Mouse (Mus musculus): Measurements from ENCODE around the gene Higd1a.

The Higd1a gene

DNA sequence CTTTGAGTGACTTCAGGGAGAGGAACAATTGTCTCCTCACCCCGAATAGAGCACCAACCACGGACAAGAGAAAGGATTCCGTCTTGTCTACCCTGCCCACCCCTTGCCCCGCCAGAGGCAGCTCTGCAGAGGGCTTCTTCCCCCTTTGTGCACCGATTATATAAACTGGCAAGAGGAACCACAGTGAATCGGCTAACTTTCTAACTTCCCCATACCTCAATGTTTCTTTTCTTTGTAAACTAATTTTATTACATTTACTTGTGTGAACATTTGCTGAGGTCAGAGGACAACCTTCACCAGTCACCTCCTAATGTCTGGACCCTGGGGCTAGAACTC is at the start of gene Higd1a:
TSS of gene Higd1a (minus strand) at position 210 of the 336 bp plus-strand sequence.
- DNase-seq (ENCODE audit: low spot score in 2 of 2), result no peak

DNA sequence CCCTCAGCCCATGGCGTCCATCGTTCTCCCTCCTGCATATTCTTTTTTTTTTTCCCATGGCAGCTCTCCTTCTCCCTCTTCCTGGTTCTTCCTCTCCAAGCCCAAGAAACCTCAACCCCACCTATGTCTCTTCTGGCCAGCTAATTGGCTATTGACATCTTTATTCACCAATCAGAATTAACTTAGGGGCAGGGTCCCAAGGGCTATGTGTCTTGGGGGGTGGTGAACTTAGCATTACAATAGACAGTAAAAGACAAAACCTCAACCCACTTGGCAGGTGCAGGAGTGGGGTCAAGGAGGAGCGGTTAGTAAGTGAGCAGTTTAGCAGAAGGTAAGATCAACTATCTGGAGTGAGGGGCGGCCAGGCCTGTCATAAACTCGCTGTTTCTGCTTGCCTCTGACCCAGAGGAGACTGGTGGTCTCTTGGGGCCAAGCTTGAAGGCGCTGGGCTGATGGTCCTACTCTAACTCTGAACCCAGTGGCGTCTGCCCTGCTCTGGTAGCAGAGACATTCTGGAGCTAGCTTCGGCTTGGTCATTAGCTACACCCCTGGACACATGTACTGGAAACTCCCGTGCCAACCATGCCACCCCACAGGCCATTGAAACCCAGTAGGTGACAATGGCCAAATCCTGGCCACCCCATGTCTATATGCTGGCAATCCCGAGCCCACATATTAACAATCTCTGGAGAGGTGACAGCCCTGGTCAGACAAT is 49.4 kb upstream of the Higd1a start:
- no peak for DNase-seq (ENCODE audit: low spot score in 2 of 2)

DNA sequence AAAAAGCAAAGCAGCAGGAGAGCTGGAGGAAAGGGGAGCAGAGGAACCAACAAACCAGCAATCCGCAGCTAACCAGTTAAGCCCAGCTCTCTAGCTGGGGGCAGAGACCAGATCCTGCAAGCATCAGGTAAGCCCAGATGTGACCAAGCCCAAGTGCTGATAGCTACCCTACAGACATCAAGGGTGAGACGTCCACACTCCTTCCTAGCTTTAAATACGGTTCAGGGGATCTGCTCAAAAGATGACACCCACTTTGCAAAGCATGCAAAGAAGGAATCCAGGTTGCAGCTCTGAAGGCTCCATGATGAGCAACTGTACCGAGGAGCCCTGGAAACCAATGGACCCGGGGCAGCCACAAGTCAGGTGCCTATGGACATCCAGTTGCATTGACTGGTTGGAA is 48.3 kb upstream of the Higd1a start:
- no peak for DNase-seq (ENCODE audit: low spot score in 2 of 2)

DNA sequence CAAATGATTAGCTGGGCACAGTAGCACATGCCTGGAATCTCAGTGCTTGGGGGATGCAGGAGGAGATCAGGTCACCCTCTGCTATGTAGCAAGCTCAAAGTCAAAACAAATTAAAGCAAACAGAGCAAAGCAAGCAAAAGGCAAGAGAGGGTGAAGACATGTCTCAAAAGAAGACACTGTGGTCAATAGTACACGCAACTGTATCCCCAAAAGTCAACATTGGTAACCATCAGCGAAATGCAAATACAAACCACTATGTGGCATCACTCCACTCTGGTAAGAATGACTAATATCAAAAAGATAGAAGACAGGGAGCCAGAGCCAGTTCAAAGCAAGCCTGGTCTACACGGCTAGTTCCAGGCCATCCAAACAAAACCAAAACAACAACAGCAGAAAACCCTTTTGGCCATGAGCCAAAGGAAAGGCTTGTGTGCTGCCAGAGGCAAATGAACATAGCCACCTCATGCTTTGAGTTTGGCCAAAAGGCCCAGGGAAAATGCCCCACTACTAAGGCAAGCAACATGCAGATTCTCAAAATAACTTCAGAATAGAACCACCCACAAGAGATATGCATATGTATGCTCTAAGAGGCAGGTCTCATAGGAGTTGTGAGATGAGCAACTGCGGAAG is 47.5 kb upstream of the Higd1a start:
- DNase-seq (ENCODE audit: low spot score in 2 of 2), result peak in 1 of 2 experiments; percentile 44

DNA sequence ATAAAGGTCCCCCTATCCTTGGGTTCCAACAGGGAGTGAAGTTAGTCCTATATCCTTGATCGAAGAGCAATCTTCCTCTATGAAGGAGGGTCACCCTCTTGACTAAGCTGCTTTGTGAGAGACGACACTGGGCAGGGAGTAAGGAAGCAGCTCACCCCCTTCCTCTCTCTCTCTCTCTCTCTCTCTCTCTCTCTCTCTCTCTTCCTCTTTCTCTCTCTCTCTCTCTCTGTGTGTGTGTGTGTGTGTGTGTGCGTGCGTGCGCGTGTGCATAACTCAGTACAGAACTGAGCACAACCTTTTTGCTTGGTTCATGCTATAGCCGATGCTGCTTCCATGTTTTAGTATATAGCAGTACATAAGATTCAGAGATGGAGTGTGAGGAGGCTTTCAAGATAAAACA is 46.8 kb upstream of the Higd1a start:
- no peak for DNase-seq (ENCODE audit: low spot score in 2 of 2)

DNA sequence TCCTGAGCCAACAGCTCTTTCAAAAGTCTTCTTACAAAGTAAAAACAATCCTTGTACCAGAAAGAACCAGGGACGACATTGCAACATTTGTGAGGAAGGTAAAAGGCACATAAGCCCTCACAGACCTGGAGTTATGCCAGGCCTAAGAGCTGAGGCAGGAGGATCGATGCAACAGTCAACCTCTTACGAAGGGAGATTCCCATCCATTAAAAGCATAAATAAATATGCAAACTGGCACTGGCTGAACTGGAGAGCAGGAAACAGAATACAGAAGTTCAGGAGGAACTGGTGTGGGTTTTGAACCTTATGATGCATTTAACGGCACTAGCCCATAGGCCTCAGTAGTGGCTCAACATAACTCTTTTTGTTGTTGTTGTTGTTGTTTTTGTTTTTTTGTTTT is 46.2 kb upstream of the Higd1a start:
- DNase-seq (ENCODE audit: low spot score in 2 of 2), result no peak

DNA sequence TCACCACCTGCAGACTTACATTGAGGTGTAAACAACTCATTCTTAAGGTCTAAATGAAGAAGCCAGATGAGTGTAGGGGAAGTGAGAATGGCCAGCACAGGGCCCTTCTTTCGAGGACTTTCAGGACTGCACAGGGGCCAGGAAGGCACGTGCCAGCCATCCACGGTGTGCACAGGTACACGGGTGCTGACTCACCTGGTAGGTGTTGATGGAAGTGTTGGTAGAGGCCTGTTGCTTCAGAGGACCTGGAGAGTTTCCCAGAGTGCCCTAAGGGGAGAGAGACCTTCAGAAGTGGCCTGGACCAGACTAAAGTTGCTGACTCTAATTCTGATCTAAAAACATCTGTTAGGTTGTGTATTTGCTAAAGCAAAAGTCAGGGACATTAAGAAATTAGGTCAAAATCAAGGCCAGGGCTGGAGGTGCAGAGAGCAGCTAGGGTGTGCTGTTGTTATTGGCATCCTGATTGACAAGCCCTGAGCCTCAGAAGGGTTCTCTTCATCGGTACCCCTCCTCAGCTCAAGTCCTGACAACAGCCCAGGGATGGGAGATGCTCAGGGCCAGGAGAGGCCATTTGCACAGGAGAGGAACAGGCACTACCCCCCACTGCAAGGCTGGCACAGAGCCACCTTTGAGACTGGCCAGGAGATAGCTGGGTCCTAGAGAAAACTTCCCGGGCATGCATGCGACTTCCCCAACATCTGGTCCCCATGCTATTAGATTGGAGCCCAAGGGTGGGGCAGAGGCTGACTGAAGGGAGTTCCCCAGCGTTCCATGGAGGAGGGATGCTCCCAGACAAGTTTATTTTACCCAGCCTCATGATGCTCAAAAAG is 45.5 kb upstream of the Higd1a start:
- no peak for DNase-seq (ENCODE audit: low spot score in 2 of 2)

DNA sequence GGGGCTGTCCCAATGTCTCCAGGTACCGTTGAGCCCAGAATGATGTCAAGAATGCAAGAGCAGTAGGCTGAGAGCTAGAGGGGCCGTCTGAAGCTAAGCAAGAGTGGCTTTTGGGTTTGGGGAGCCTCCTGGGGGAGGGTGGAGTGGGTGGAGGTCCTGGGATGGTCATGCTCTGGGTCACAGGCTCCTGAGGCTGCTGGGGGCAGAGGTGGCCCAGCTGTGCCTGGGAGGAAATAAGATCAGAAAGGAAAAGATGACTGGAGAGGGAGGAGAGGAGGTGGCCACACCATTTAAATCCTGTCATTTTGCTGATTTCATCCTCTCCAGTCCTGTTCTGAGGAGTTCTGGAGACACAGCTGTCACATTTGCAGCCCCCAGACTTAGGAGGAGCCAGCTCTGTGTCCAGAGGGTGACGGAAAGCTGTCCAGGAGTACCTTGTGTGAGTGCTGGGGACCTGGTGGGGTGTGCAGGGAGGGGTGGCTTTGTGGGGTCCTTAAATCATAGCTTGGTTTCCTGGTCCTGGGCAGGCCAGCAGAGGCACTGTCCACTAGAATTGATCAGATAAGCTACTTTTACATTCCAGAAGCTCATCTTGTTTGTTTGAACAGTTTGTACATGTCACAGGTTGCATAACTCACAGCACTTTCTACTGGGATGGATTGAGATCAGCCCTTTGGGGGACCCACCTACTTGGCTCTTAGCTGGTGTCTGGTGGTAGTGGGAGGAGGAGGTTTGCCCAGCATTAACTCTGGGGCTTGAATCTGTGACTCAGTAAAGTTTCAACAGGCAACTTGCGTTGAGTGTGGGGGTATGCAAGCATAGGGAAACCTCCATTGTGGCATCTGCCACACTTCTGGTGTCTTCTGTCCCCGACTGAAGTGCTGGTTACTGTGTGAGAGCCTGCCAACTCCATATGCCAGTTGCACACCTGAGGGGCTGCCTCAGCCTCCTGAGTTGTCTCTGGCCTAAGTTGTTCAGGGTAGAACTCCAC is 43.8 kb upstream of the Higd1a start:
- DNase-seq (ENCODE audit: low spot score in 2 of 2), result no peak

DNA sequence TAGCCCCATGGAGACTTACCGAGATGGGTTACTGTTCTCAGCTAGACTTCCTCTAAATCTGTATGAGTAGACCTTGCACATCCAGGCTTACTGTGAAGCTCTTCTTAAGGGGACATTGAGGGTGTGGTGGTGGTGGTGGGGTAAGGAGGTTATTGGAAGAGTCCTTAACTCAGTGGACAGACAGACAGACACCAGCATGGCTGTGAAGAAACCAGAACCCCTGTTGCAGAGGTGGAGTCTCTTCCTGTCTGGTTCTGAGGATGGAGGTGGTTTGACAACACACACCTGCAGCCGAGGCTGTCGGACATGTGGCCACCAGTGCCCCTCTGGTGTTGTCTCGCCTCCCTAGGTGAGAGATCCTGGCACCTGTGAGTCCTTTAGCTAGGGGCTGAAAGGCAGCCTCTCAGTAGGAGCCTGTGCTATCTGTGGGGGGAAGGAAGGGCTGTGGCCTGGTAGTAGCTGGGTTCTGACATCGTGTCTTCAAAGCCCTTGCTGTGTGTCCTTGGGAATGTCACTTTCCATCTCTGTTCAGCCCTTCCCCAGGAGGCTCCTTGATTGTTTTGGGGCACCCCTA is 42.2 kb upstream of the Higd1a start:
- DNase-seq (ENCODE audit: low spot score in 2 of 2), result no peak

DNA sequence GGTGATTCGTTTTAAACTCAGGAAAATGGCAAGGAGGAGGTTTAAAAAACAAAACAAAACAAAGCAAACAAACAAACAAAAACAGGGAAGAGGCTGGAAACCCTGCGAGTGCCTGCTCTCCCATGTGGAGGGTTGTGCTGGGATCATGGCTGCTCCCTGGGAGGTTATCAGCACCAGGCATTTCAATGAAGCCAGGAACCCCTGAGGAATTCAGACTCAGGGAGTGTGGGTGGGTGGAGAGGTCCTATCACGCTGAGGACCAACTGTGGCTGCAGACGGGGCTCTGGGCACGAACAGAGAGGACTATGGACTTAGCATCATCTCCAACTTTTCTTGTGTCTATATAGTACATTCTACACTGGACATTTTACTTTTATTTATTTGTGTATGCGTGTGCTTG is 41.1 kb upstream of the Higd1a start:
- no peak for DNase-seq (ENCODE audit: low spot score in 2 of 2)

DNA sequence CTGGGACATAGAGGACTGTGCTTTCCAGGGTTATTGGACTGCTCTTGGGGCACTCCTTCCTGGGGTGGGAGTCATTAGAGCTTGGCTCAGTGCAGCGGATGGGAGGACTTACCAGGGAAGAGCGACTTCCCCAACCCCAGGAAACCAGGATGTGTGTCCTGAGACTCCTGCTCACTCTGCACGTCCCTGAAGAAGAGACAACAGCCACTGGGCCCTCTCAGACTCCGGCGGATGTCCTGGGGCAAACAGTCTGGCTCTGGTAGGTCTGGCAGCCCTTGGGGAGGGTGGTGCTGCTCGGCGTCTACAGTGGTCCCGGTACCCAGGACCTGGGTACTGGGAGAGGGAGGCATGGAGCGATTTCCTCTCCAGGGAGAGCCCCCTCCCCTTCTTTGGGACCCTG is 40.1 kb upstream of the Higd1a start, which contains the start of gene Ackr2:
TSS of gene Ackr2 (plus strand) at position 111 of the 400 bp plus-strand sequence.
- no peak for DNase-seq (ENCODE audit: low spot score in 2 of 2)

DNA sequence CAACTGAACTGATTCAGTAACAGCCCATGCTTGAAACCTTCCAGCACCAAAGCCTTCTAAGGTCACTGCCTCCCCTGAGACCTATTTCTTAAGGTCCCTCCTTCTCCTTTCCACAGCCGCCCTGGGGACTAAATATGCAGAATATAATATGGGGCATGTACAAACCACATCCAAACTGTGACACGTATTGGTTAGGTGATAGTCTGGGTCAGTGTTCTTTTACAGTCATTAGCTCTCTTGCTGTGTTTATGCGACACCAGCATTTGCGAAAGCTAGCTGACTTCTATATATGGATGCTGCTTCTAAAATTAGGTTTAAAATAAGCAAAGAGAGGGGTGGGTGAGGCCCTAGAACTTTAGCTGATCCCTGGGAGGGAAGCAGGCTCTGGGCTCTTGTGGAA is 38.7 kb upstream of the Higd1a start:
- DNase-seq (ENCODE audit: low spot score in 2 of 2), result no peak

DNA sequence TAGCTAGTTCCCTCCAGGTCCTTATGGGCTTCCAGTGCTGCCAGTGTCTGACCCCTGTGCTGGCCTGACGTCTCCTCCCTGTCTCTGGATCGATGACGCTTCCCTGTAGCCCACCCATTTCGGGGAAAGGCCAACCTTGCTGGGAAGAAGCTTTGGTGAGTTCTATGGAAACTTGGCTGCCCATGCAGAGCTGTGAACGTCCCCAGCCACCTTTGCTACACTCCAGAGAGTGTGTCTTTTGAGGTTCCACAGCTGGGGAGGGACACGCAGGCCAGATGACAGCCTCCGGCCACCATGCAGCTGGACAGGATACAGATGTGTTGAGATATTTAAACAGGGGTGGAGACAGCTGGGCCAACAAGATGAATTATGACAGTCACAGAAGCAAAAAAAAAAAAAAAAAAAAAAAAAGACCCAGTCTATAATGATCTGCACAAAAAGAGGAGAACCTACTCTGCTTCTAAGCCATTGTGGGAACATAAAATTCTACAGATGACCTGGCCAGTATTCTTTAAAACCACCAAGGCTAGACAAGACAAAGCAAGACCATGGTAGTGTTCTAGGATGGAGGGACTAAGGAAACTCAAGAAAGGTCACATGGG is 37.3 kb upstream of the Higd1a start:
- DNase-seq (ENCODE audit: low spot score in 2 of 2), result no peak

DNA sequence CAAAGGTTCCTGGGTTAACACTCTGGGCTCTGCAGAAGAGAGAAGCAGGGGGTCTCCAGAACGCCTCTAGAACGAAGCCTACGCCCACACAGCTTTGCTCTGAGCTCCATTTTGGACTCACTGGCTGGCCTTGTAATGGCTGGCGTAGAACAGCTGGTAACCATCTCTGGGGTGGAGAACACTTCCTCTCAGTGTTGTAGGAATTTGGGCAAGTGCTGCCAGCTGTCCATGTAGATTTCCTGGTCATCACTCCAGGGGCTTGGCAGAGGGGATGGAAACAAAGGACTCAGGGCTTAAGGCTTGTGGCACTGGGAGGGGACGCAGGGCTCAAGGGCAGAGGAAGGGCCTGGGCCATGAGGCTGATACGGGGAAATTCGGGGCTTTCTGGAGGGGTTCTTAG is 36.3 kb upstream of the Higd1a start:
- no peak for DNase-seq (ENCODE audit: low spot score in 2 of 2)

DNA sequence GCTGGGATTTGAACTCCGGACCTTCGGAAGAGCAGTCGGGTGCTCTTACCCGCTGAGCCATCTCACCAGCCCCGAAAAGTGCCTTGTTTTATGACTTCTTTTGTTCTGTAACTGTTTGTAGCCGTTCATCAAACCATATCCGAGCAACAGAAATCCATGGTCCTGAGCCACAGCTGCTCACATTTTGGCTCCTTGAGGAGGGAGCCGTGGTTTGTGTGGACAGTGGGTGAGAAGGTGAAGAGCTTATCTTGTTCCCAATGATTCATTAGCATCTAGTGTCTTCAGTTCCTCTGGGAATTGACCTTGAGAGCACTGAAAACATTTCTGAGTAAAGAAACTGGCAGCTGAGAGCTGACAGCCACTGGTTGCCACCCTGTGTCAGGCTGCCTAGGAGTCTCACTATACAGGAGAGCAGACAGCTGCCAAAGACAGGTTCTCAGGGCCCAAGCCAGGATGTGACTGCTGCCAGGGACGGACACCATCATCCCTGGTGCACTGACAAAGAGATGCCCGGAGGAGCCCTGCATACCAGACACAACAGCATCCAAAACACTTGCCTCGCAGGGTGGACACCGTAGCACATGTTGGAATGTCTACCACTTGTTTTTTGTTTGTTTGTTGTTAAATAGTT is 34.0 kb upstream of the Higd1a start:
- DNase-seq (ENCODE audit: low spot score in 2 of 2), result no peak

DNA sequence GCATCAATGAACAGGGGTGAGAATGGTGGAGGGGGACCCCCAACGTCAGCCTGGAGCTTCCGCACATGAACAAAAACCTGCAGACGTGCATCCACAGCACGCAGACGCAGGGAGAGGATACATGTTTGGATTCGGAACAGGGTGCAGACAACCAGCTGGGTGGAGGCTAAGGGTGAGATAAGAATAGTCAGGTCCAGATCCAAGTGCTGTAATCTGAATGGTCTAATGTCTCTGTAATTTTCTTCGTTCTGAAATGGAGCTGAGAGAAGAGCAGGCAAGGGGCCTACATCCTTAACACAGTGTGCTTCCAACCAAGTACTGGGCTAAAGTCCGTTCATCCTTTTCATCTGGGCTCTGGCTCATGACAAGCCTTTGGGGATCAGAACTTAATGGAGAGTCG is 33.1 kb upstream of the Higd1a start:
- DNase-seq (ENCODE audit: low spot score in 2 of 2), result no peak

DNA sequence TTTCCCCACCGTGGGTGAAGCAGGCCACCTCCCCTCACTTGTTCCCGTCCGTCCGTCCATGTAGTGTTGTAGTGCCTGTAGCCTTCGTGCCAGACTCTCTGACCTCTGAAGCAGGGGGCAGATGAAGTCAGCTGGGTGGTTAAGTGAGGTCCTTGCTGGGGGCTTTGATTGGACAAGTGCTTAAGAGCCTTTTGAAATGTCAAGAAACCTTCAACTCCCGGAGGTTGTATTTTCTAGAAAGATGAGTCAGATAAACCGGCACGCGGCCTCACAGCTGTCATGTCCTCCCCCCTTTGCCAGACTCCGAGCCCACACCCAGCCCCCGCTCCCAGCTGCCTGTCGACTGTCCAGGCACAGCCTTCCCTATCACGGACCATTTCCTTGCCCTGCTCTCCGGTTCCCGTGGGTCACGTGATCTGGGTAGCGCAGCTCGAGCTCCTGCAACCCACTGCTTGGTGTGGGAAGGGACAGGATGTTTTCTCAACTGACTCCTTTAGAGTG is 32.3 kb upstream of the Higd1a start:
- peak; percentile 33 to 47 for DNase-seq (ENCODE audit: low spot score in 2 of 2)

DNA sequence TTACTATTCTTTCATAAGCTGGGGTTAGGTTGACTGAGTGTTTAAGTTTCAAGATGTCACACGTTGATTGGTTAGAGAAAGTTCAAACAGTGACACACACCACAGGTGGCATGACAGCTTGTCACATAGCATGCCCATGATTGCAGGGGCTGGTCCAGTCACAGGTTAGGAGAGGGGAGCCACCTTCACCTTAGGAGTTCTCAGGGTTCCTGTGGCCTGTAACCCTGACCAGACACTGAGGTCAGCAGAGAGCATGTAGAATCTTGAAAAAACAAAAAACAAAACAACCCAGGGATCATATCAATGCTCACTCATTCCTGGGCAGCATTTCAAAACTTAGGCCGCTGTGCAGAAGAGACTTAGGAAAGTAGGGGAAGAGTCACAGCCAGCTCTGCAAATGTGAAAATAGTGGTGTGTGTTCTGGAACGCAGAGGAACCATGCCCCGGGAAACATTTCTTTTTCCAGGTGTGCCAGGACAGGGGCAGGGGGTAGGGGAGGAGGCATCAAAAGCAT is 31.8 kb upstream of the Higd1a start:
- no peak for DNase-seq (ENCODE audit: low spot score in 2 of 2)

DNA sequence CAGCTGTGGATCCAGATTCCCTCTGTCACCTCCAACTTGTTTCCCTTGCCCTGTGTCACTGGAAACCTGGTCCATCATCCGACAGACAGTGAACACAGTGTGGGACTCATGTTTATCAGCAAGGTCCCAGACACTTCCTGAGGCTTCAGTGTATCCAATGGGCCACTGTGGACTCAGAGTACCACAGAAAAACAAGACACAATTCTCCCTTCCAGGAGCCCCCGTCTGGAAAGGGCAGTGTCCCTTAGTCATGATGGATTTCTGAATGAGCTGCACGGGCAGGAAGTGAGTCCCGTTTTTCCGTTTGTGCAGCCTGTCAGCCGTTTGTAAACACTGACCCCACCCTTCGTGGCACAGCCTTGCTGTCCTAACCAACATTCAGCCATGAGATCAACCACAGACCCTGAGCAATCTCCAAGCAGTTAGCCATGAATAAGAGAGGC is 23.9 kb upstream of the Higd1a start:
- DNase-seq (ENCODE audit: low spot score in 2 of 2), result no peak

DNA sequence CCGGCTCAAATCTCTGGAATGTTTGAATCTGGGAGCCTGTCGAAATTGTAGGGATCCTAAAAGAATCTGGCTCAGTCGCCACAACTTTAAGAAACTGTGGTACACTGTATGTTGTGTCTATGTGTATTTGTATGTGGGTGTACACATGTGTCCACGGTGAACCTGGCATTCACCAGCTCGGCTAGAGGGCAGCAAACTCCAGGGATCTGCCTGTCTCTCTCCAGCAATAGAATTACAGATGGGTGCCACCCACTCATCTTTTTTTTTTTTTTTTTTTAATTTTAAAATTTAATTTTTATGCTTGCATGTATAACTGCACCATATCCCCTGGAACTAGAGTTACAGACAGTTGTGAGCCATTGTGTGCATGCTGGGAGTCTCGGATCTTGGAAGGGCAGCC is 23.1 kb upstream of the Higd1a start:
- DNase-seq (ENCODE audit: low spot score in 2 of 2), result peak in 1 of 2 experiments; percentile 30

Measured in left cerebral cortex, adult 9 months (tissue).